Mouse (Mus musculus): ENCODE results near the gene Ccnt1. TPM values are rescaled to one million over a fixed set of nuclear protein-coding genes. Genes with fewer than 3 reads are reported as not detected.

The Ccnt1 gene
- polyA plus RNA-seq, 1 experiment from 2014 or later = 65.8 TPM

GRCm38 (mm10) chr15:98608058-98608783, 37.5 kb upstream of the Ccnt1 start:
- 15% methylated on average over 10 of the region's 10 CpGs for WGBS
- Histone ChIP-seq H3K27ac (no peak overlapping the region), H3K9ac (peak overlapping the region; percentile 86), H3K9me3 (no peaks in the 10 kb centered on the region), H3K27me3 (replicated peaks) (no peaks in the 10 kb centered on the region), H3K4me2 (replicated peaks) (peak overlapping the region; percentile 77), H3K4me3 (peak overlapping the region; percentile 80), H3K4me1 (peaks cover 35% of the 10 kb centered on the region), H3K36me3 (peaks cover 14% of the 10 kb centered on the region)
- ATAC-seq (ENCODE audit: low FRiP score, low read depth) = peak; percentile 34; the same call in 1 of the 2 replicates

DNA sequence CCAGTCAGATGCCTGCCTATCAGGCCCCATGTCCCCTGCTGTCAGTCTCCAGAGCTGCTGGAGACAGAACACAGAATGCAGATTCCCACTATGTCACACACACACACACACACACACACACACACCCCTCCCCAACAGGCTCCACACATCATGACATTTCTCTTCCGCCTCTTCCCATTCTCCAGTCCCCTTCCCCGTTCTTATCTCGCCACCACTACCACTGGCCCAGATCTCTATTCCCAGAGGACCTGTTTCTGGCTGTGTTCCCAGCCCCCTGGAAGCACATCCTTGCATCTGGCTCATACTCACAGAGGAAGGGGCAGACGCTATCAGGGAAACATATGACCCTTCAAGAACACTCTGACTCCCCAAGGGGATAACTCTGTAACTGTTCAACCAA, 36.8 kb upstream of the Ccnt1 start:
- H3K36me3 ChIP-seq = peaks cover 20% of the 10 kb centered on the region
- peak overlapping the region; percentile 86; the same call in 1 of the 2 replicates for H3K9ac ChIP-seq
- peak overlapping the region; percentile 80; the same call in 1 of the 2 replicates for H3K4me3 ChIP-seq
- peaks cover 41% of the 10 kb centered on the region for H3K4me1 ChIP-seq
- ATAC-seq (ENCODE audit: low FRiP score, low read depth) = no peak
- WGBS = 40% methylated on average over 4 of the region's 4 CpGs
- no peaks in the 10 kb centered on the region for H3K27me3 ChIP-seq (replicated peaks)
- H3K27ac ChIP-seq = no peak overlapping the region
- no peaks in the 10 kb centered on the region for H3K9me3 ChIP-seq
- peak overlapping the region; percentile 77 for H3K4me2 ChIP-seq (replicated peaks)

GRCm38 (mm10) chr15:98606739-98607138, 36.0 kb upstream of the Ccnt1 start:
- peaks cover 45% of the 10 kb centered on the region for H3K4me1 ChIP-seq
- no peaks in the 10 kb centered on the region for H3K27me3 ChIP-seq (replicated peaks)
- no peak overlapping the region for H3K4me3 ChIP-seq
- H3K36me3 ChIP-seq = peaks cover 25% of the 10 kb centered on the region
- 0 out of 2 replicates have a peak overlapping the region, but pooled peaks have one; percentile 21 for H3K9ac ChIP-seq
- no peak overlapping the region for H3K27ac ChIP-seq
- peak overlapping the region; percentile 77 for H3K4me2 ChIP-seq (replicated peaks)
- WGBS = 78% methylated on average over 9 of the region's 9 CpGs
- H3K9me3 ChIP-seq = no peaks in the 10 kb centered on the region
- ATAC-seq (ENCODE audit: low FRiP score, low read depth) = no peak

DNA sequence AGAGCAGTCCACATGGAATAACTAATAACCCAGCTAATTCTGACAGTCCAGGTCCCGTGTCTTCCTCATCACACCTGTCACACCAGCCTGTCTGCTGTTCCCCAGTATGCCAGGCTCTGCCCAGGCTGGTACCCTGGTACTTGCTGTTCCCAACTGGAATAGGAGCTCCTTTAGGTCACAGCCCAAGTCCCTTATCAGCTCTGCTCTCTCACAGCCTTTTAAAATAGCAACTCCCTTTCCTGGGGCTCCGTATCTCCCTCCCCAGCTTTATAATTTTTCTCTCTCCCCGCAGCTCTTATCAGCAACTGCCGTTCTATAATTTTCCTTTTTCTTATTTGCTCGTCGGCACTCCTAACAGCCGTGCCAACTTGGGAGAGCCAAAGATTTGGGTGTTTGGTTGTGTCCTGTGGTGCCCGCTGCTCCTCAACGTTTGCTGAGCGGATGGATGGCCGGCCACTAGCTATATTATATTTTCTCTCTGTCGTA, 35.4 kb upstream of the Ccnt1 start:
- peaks cover 29% of the 10 kb centered on the region for H3K36me3 ChIP-seq

DNA sequence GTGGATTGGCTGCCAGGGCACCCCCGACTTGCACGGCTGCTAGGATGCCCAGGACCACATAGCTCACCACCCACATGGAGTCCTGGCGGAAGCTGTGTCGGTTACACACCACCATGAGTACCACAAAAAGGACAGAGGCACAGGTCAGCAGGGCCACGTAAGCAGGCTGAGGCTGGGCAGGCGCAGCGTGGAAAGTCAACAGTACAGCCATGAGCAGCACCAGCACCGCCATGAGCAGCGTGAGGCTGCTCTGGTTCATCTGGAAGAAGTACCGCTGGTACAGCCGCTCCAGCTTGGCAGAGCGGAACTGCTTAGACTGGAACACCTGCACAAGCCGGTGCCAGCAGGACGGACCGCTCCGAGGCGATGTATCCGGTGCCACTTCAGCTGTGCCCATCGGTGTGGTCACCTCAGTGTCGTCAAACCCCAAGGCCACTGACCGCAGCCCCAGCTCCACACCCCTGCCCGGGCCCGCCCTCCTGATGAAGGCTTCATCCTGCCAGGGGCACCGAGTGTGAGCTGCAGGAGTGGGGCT, 33.4 kb upstream of the Ccnt1 start:
- Histone ChIP-seq H3K9ac (no peak overlapping the region), H3K36me3 (peaks cover 44% of the 10 kb centered on the region), H3K4me2 (replicated peaks) (no peak overlapping the region), H3K27ac (no peak overlapping the region), H3K4me1 (peaks cover 39% of the 10 kb centered on the region), H3K27me3 (replicated peaks) (no peaks in the 10 kb centered on the region), H3K9me3 (no peaks in the 10 kb centered on the region), H3K4me3 (no peak overlapping the region)
- no peak for ATAC-seq (ENCODE audit: low FRiP score, low read depth)
- 95% methylated on average over 24 of the region's 24 CpGs for WGBS

More for the DNA sequence above, 35.4 kb upstream of the Ccnt1 start:
- H3K27ac ChIP-seq = no peak overlapping the region
- no peak overlapping the region for H3K9ac ChIP-seq
- H3K4me2 ChIP-seq (replicated peaks) = no peak overlapping the region
- peaks cover 45% of the 10 kb centered on the region for H3K4me1 ChIP-seq
- no peak for ATAC-seq (ENCODE audit: low FRiP score, low read depth)
- no peaks in the 10 kb centered on the region for H3K27me3 ChIP-seq (replicated peaks)
- H3K9me3 ChIP-seq = no peaks in the 10 kb centered on the region
- H3K4me3 ChIP-seq = no peak overlapping the region
- WGBS = 89% methylated on average over 12 of the region's 12 CpGs

- H3K9ac ChIP-seq = no peak overlapping the region
- H3K4me3 ChIP-seq = no peak overlapping the region
- H3K27me3 ChIP-seq (replicated peaks) = no peaks in the 10 kb centered on the region
- WGBS = 72% methylated on average over 4 of the region's 4 CpGs
- no peak overlapping the region for H3K4me2 ChIP-seq (replicated peaks)
- no peaks in the 10 kb centered on the region for H3K9me3 ChIP-seq
- no peak overlapping the region for H3K27ac ChIP-seq
- peaks cover 31% of the 10 kb centered on the region for H3K4me1 ChIP-seq
- peaks cover 55% of the 10 kb centered on the region for H3K36me3 ChIP-seq
- ATAC-seq (ENCODE audit: low FRiP score, low read depth) = no peak
These were observed 32.3 kb upstream of the Ccnt1 start for GRCm38 (mm10) chr15:98602921-98603458.

DNA sequence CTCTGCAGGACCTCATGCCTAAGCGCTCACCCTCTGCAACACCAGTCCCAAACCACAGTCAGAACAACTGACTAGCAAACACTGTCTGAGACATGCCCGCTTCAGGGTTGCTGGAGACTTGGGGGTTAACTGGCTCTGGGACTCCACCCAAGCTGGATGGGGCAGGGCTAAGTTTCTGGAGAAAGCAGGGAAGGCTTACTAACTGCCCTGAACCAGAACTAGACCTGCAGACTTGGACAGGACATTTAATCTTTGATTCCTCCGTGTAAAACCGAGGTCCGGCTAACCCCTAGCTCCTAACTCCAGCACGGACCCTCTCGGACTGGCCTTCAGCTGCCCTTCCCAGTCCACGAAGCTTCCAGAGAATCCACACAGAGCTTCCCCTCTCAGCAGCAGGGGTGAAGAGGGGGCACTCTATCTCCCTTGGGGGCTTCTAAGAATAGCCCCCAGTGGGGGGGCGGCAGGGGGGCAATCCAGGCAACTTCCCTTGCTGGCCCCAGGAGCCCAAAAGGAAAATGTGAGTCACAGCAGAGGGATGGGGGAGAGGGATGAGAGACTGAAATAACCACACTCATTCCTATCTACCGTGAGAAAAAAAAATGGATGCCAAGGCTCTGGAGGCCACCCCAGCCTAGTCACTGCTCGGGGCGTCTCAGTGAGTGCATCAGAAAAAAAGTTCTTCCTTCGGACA, 31.6 kb upstream of the Ccnt1 start:
- Histone ChIP-seq H3K4me3 (no peak overlapping the region), H3K4me2 (replicated peaks) (0 out of 2 replicates have a peak overlapping the region, but pooled peaks have one; percentile 8), H3K27me3 (replicated peaks) (no peaks in the 10 kb centered on the region), H3K9me3 (no peaks in the 10 kb centered on the region), H3K27ac (no peak overlapping the region), H3K36me3 (peaks cover 62% of the 10 kb centered on the region), H3K9ac (no peak overlapping the region), H3K4me1 (peaks cover 25% of the 10 kb centered on the region)
- ATAC-seq (ENCODE audit: low FRiP score, low read depth) = no peak
- 72% methylated on average over 13 of the region's 13 CpGs for WGBS

- Histone ChIP-seq H3K9ac (no peak overlapping the region), H3K4me1 (peaks cover 20% of the 10 kb centered on the region), H3K4me3 (no peak overlapping the region), H3K9me3 (no peaks in the 10 kb centered on the region), H3K27ac (no peak overlapping the region), H3K27me3 (replicated peaks) (no peaks in the 10 kb centered on the region), H3K4me2 (replicated peaks) (no peak overlapping the region), H3K36me3 (peaks cover 67% of the 10 kb centered on the region)
- WGBS = 84% methylated on average over 7 of the region's 7 CpGs
- no peak for ATAC-seq (ENCODE audit: low FRiP score, low read depth)
These were observed 31.1 kb upstream of the Ccnt1 start for GRCm38 (mm10) chr15:98601832-98602190.

GRCm38 (mm10) chr15:98600036-98600709, 29.4 kb upstream of the Ccnt1 start:
- no peak for ATAC-seq (ENCODE audit: low FRiP score, low read depth)
- Histone ChIP-seq H3K27ac (no peak overlapping the region), H3K9me3 (no peaks in the 10 kb centered on the region), H3K4me2 (replicated peaks) (no peak overlapping the region), H3K36me3 (peaks cover 84% of the 10 kb centered on the region), H3K4me1 (peaks cover 18% of the 10 kb centered on the region), H3K27me3 (replicated peaks) (no peaks in the 10 kb centered on the region), H3K4me3 (no peak overlapping the region), H3K9ac (no peak overlapping the region)
- 85% methylated on average over 12 of the region's 12 CpGs for WGBS

GRCm38 (mm10) chr15:98596609-98597008, 25.9 kb upstream of the Ccnt1 start:
- no peak for ATAC-seq (ENCODE audit: low FRiP score, low read depth)
- H3K27ac ChIP-seq = no peak overlapping the region

DNA sequence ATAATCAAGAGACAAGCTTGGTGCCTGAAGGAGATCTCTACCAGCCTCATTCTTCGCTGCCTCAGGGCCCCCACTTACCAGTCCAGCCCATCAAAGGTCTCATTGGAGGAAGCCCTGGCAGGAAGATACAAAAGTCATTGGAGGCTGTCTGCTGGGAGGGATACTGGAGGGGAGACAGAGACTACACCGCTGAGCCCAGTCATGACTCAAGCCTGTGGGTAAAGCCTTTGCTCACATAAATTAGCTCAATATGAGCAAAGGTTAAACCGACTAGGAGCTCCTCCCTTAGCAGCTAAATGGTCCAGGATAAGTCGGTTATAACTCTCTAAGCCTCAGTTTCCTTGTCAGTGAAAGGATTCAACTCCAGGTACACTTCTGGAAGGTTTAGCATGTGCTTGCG, 24.3 kb upstream of the Ccnt1 start:
- Histone ChIP-seq H3K27ac (no peak overlapping the region), H3K4me3 (no peak overlapping the region), H3K9me3 (no peaks in the 10 kb centered on the region), H3K36me3 (peaks cover 99% of the 10 kb centered on the region), H3K9ac (no peak overlapping the region), H3K27me3 (replicated peaks) (no peaks in the 10 kb centered on the region), H3K4me1 (no peaks in the 10 kb centered on the region), H3K4me2 (replicated peaks) (no peak overlapping the region)
- no peak for ATAC-seq (ENCODE audit: low FRiP score, low read depth)
- 96% methylated on average over 5 of the region's 5 CpGs for WGBS

More at GRCm38 (mm10) chr15:98596609-98597008, 25.9 kb upstream of the Ccnt1 start:
- Histone ChIP-seq H3K4me1 (no peaks in the 10 kb centered on the region), H3K9me3 (no peaks in the 10 kb centered on the region), H3K4me2 (replicated peaks) (no peak overlapping the region), H3K36me3 (peaks cover 93% of the 10 kb centered on the region), H3K9ac (no peak overlapping the region), H3K27me3 (replicated peaks) (no peaks in the 10 kb centered on the region), H3K4me3 (no peak overlapping the region)
- 94% methylated on average over 14 of the region's 14 CpGs for WGBS

DNA sequence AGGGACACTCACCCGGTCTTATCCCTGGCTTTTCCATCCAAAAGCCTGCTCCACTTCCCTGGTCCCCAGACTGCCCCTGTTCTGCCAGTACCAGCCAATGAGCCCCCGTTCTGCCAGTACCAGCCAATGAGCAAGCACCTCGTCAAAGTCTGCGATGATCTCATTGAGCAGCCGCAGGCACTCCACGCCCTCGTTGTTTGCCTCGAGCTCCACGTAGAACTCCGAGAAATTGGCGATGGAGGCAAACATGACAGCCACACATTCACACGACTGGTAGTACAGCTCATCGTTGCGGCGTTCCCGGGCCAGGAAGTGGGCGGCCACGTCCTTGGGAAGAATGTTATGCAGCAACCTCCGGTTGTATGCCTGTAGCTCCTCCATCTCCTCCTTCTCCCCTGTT, 23.5 kb upstream of the Ccnt1 start:
- 86% methylated on average over 19 of the region's 19 CpGs for WGBS
- no peaks in the 10 kb centered on the region for H3K27me3 ChIP-seq (replicated peaks)
- no peak overlapping the region for H3K4me2 ChIP-seq (replicated peaks)
- peaks cover 95% of the 10 kb centered on the region for H3K36me3 ChIP-seq
- no peak for ATAC-seq (ENCODE audit: low FRiP score, low read depth)
- H3K9me3 ChIP-seq = no peaks in the 10 kb centered on the region
- no peak overlapping the region for H3K4me3 ChIP-seq
- H3K27ac ChIP-seq = no peak overlapping the region
- no peak overlapping the region for H3K9ac ChIP-seq
- no peaks in the 10 kb centered on the region for H3K4me1 ChIP-seq
